Mouse (Mus musculus) activated CD4-positive, CD25-positive, alpha-beta regulatory T cell, adult 4 months (primary cell): ENCODE results near the gene Acod1. TPM values are rescaled to one million over a fixed set of nuclear protein-coding genes. Genes with fewer than 3 reads are reported as not detected.

Experiments used
- ATAC-seq: one replicate; pipeline ENCODE4 v1.8.0; 2017
- polyA plus RNA-seq, 2 experiments: library from polyadenylated mRNA; unstranded; fragments of 100-300 nt; shearing (Covaris generic); gene quantifications; one replicate each; pipeline ENCODE4 v1.2.1; 2017

Gene Acod1
- polyA plus RNA-seq, 2 experiments from 2014 or later = not detected

GRCm38 (mm10) chr14:103102731-103103335 is 56.1 kb downstream of the Acod1 start:
- ATAC-seq = no peak

Other genes with a start within 250 kb of the Acod1 start
- gene Kctd12, start 64.3 kb upstream of the Acod1 start, polyA plus RNA-seq = 1 to 10 TPM; 1.3 to 1.6 TPM
- 10 to 100 TPM; 15.5 to 19.6 TPM for gene Cln5, start 23.2 kb downstream of the Acod1 start, polyA plus RNA-seq
- 10 to 100 TPM; 26.5 to 31.1 TPM for gene Fbxl3, start 52.6 kb downstream of the Acod1 start, polyA plus RNA-seq